Mouse (Mus musculus): ENCODE data around the gene 1700001L19Rik. TPM values are rescaled to one million over a fixed set of nuclear protein-coding genes. Genes with fewer than 3 reads are reported as not detected.

The 1700001L19Rik gene
- polyA plus RNA-seq, 1 experiment from 2014 or later = 9.6 TPM

GRCm38 (mm10) chr13:68642786-68643185 is 45.6 kb downstream of the 1700001L19Rik start:
- Histone ChIP-seq H3K4me2 (no peak overlapping the region), H3K4me3 (no peak overlapping the region), H3K27me3 (replicated peaks) (no peaks in the 10 kb centered on the region), H3K36me3 (replicated peaks) (no peaks in the 10 kb centered on the region), H3K27ac (no peak overlapping the region), H3K9me3 (no peaks in the 10 kb centered on the region), H3K4me1 (no peaks in the 10 kb centered on the region), H3K9ac (no peak overlapping the region)
- WGBS = 93% methylated on average over 1 of the region's 1 CpGs
- ATAC-seq (replicated peaks) = no peak

Other genes with a start within 250 kb of the 1700001L19Rik start
- 12.9 and 14.4 TPM in 2 replicates for gene Mtrr, start 15.3 kb upstream of the 1700001L19Rik start, polyA plus RNA-seq (2015; fragmentation: Nextera tagmentation; extraction: Ambion mirVana)
- 22.8 and 23.8 TPM in 2 replicates for gene Fastkd3, start 15.2 kb upstream of the 1700001L19Rik start, polyA plus RNA-seq (2015; fragmentation: Nextera tagmentation; extraction: Ambion mirVana)

Measured in midbrain, embryonic 15.5 days (tissue).